Mouse (Mus musculus) limb, embryonic 12.5 days (tissue): ENCODE data around the gene Ccnb1ip1. TPM values are rescaled to one million over a fixed set of nuclear protein-coding genes. Genes with fewer than 3 reads are reported as not detected.
"Not testable (repeated sequence)": the region's sequence is repeated elsewhere in the genome, so short reads cannot be mapped to it uniquely, and the experiment has no call there.

ENCODE experiments used
- ATAC-seq: fragments of 200-750 bp; cut with Nextera tagmentation; 2 replicates; pipeline ENCODE4 v1.8.0; 2017; ENCODE audit warnings: low read depth, moderate TSS enrichment; ENCODE audit not compliant: insufficient number of reproducible peaks, insufficient read depth, low FRiP score, low TSS enrichment
- H3K27ac ChIP-seq: fragments of 300-500 bp; sonication (generic); 2 replicates; pipeline ENCODE4 v1.5.1; 2016; ENCODE audit warnings: mild to moderate bottlenecking, moderate library complexity
- H3K27me3 ChIP-seq: fragments of 300-500 bp; sonication (generic); 2 replicates; pipeline ENCODE4 v1.6.1; 2016; ENCODE audit warnings: mild to moderate bottlenecking, moderate library complexity
- H3K36me3 ChIP-seq: fragments of 300-500 bp; sonication (generic); 2 replicates; pipeline ENCODE4 v1.6.1; 2016; ENCODE audit warnings: mild to moderate bottlenecking, moderate library complexity
- H3K4me1 ChIP-seq: fragments of 300-500 bp; sonication (generic); replicated peaks from 2 replicates; pipeline ENCODE4 v1.6.1; 2016
- H3K4me2 ChIP-seq: fragments of 300-500 bp; sonication (generic); 2 replicates; pipeline ENCODE4 v1.6.1; 2016; ENCODE audit warnings: mild to moderate bottlenecking, moderate library complexity
- H3K4me3 ChIP-seq: fragments of 300-500 bp; sonication (generic); replicated peaks from 2 replicates; pipeline ENCODE4 v1.5.1; 2016; ENCODE audit warnings: mild to moderate bottlenecking
- H3K9ac ChIP-seq: fragments of 300-500 bp; sonication (generic); replicated peaks from 2 replicates; pipeline ENCODE4 v1.6.1; 2016; ENCODE audit warnings: mild to moderate bottlenecking, moderate library complexity
- H3K9me3 ChIP-seq: fragments of 300-500 bp; sonication (generic); 2 replicates; pipeline ENCODE4 v1.6.1; 2016; ENCODE audit warnings: mild to moderate bottlenecking, moderate library complexity
- whole genome bisulfite sequencing: fragments of 180-500 bp; shearing (Covaris S2); methylation state at CpG from one replicate; pipeline ENCODE4 v1.1.7; 2016; 5-methylcytosine and 5-hydroxymethylcytosine counted together
- polyA plus RNA-seq: library from polyadenylated mRNA; unstranded; fragments of >200 nt; fragmentation: Nextera tagmentation; extraction: Ambion mirVana; gene quantifications from 2 replicates; pipeline ENCODE4 v1.2.1, GENCODE M21; 2016

The Ccnb1ip1 gene
- polyA plus RNA-seq, result not detected in 2 replicates

GRCm38 (mm10) chr14:50807487-50808072 is at the start of gene Ccnb1ip1, which contains the start of gene Parp2:
TSS of gene Ccnb1ip1 (minus strand) at chr14:50807732.
TSS of gene Parp2 (plus strand) at chr14:50807841.
- Histone ChIP-seq H3K9me3 (no peaks in the 10 kb centered on the region), H3K4me2 (peak within 1 kb of the TSS; percentile 57), H3K27me3 (no peaks in the 10 kb centered on the region), H3K27ac (peak within 1 kb of the TSS; percentile 89), H3K9ac (peak within 1 kb of the TSS; percentile 68), H3K4me1 (no peaks in the 10 kb centered on the region), H3K4me3 (peak within 1 kb of the TSS; percentile 51), H3K36me3 (peaks cover 26% of the 10 kb centered on the region)
- peak; percentile 99 for ATAC-seq
- under 1% methylated on average over 42 of the region's 42 CpGs for WGBS

- ATAC-seq, result no peak
- H3K4me3 ChIP-seq, result no peak overlapping the region
- H3K27ac ChIP-seq, result no peak overlapping the region
- no peaks in the 10 kb centered on the region for H3K4me1 ChIP-seq
- H3K36me3 ChIP-seq, result peaks cover 44% of the 10 kb centered on the region
- no peaks in the 10 kb centered on the region for H3K9me3 ChIP-seq
- no peak overlapping the region for H3K4me2 ChIP-seq
- no peaks in the 10 kb centered on the region for H3K27me3 ChIP-seq
- 82% methylated on average over 5 of the region's 5 CpGs for WGBS
- no peak overlapping the region for H3K9ac ChIP-seq
Measured at GRCm38 (mm10) chr14:50855788-50856187, 48.3 kb upstream of the Ccnb1ip1 start.

DNA sequence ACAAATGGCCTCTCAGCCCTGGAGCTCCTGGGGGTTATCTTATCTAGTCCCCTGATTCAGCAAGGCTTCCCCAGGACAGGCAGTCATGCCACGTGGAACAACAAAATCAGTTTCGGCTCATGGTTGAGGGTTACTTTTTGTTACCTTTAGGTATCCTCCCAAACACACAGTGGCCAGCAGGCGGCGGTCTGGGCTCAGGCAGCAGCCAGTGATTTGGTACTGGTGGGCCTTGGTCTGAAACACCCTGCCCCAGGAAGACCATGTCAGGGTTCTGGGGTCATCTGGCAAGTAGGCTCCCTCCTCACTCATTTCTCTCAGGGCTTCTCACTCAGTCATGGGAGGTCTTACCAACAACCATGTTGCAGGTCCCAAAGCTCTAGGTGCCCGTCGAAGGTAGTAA is 29.7 kb upstream of the Ccnb1ip1 start:
- no peaks in the 10 kb centered on the region for H3K9me3 ChIP-seq
- 57% methylated on average over 6 of the region's 6 CpGs for WGBS
- H3K4me1 ChIP-seq, result no peaks in the 10 kb centered on the region
- no peak for ATAC-seq
- no peak overlapping the region for H3K9ac ChIP-seq
- H3K27me3 ChIP-seq, result no peaks in the 10 kb centered on the region
- no peak overlapping the region for H3K4me3 ChIP-seq
- H3K27ac ChIP-seq, result no peak overlapping the region
- H3K36me3 ChIP-seq, result peaks cover 9% of the 10 kb centered on the region
- H3K4me2 ChIP-seq, result no peak overlapping the region

DNA sequence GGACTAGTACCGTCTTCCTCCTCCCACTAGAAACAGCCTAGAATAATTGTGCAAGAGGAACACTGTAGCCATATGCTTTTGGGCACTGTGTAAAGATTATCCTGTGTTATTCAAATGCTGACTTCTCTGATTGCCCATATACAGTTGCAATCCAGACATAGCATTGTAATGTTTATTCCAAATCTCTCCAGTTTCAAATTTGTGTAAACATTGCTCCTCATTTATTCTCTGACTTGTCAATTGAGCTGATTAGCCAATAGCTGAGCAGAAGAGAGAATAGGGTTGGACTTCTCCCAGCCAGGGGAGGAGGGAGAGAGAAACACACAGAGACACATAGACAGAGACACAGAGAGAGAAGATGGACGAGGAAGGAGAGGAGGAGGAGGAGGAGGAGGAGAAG is 26.9 kb upstream of the Ccnb1ip1 start:
- H3K27ac ChIP-seq, result no peak overlapping the region
- no peak overlapping the region for H3K4me3 ChIP-seq
- H3K9ac ChIP-seq, result no peak overlapping the region
- H3K9me3 ChIP-seq, result no peaks in the 10 kb centered on the region
- no peak overlapping the region for H3K4me2 ChIP-seq
- ATAC-seq, result no peak
- 54% methylated on average over 2 of the region's 2 CpGs for WGBS
- H3K4me1 ChIP-seq, result no peaks in the 10 kb centered on the region
- peaks cover 3% of the 10 kb centered on the region; the same call in 1 of the 2 replicates for H3K36me3 ChIP-seq
- H3K27me3 ChIP-seq, result no peaks in the 10 kb centered on the region

DNA sequence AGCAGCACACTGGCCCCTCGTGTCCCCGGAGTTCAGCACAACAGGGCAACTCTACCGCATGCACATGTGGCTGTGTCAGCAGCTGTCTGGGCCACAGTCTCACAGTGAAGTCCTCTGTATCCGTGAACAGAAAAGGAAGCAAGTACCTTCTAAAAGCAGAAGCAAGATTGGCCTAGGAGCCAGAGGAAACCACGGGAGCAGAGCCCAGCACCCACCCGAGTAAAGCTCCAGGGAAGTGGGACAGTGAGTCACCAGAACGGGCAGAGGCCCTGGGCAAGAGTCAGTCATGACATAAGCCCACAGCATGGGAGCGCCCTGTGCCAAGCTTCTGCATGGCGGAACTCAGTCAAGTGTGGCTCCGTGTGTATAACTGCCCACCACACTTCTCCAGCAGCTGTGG is 26.4 kb upstream of the Ccnb1ip1 start:
- no peak overlapping the region for H3K27ac ChIP-seq
- no peak overlapping the region for H3K4me3 ChIP-seq
- H3K36me3 ChIP-seq, result peaks cover 7% of the 10 kb centered on the region
- no peak overlapping the region for H3K4me2 ChIP-seq
- no peak for ATAC-seq
- no peaks in the 10 kb centered on the region for H3K27me3 ChIP-seq
- 86% methylated on average over 10 of the region's 10 CpGs for WGBS
- H3K4me1 ChIP-seq, result no peaks in the 10 kb centered on the region
- no peak overlapping the region for H3K9ac ChIP-seq
- no peaks in the 10 kb centered on the region for H3K9me3 ChIP-seq

DNA sequence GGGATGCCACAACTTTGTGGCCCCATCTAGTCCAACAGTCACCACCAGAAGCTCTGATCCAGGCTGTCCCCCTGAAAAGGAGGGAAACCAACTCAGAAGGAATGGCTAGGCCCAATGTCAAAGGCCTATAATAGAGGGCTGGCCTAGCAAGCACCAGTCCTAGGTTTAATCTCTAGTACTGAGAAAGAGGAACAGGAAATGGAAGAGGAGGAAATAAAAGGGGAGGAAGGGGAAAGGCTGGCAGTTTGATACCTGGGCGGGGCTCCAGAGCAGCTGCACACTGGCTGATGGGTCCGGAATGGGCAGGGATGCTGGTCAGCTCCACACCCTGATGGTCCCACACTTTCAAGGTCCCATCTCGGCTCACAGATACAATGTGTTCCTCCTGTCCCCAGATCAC is 22.3 kb upstream of the Ccnb1ip1 start:
- Histone ChIP-seq H3K4me2 (no peak overlapping the region), H3K27me3 (no peaks in the 10 kb centered on the region), H3K4me1 (no peaks in the 10 kb centered on the region), H3K9ac (no peak overlapping the region), H3K27ac (no peak overlapping the region), H3K9me3 (no peaks in the 10 kb centered on the region), H3K36me3 (peaks cover 4% of the 10 kb centered on the region; the same call in 1 of the 2 replicates), H3K4me3 (no peak overlapping the region)
- ATAC-seq, result no peak
- WGBS, result 77% methylated on average over 3 of the region's 3 CpGs

- 87% methylated on average over 4 of the region's 4 CpGs for WGBS
- H3K9ac ChIP-seq, result no peak overlapping the region
- no peaks in the 10 kb centered on the region for H3K27me3 ChIP-seq
- H3K4me1 ChIP-seq, result no peaks in the 10 kb centered on the region
- H3K27ac ChIP-seq, result no peak overlapping the region
- no peak for ATAC-seq
- H3K36me3 ChIP-seq, result peaks cover 32% of the 10 kb centered on the region
- H3K4me3 ChIP-seq, result no peak overlapping the region
- H3K4me2 ChIP-seq, result no peak overlapping the region
- H3K9me3 ChIP-seq, result no peaks in the 10 kb centered on the region
Measured at GRCm38 (mm10) chr14:50826579-50826978, 19.0 kb upstream of the Ccnb1ip1 start.

DNA sequence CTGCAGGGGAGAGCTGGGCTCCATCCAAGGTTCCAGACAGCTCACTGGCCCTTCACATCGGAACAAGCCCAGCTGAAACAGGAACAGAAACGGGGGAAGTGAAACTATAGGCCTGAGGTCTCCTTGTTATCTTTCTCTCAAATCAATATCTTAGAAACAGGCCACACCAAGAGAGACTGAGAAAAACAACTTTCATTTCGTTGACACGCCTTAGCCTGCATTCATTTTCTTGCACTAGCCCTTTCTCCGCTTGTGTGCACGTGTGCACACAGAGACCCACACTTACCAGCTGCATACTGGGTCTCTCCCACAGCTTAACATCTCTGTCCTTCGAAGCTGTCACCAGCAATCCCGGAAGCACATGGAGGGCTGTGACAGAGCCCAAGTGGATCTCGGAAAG is 16.7 kb upstream of the Ccnb1ip1 start:
- Histone ChIP-seq H3K4me2 (no peak overlapping the region), H3K27me3 (no peaks in the 10 kb centered on the region), H3K27ac (no peak overlapping the region), H3K4me1 (no peaks in the 10 kb centered on the region), H3K36me3 (peaks cover 55% of the 10 kb centered on the region), H3K4me3 (no peak overlapping the region), H3K9ac (no peak overlapping the region), H3K9me3 (no peaks in the 10 kb centered on the region)
- 90% methylated on average over 9 of the region's 9 CpGs for WGBS
- ATAC-seq, result no peak

DNA sequence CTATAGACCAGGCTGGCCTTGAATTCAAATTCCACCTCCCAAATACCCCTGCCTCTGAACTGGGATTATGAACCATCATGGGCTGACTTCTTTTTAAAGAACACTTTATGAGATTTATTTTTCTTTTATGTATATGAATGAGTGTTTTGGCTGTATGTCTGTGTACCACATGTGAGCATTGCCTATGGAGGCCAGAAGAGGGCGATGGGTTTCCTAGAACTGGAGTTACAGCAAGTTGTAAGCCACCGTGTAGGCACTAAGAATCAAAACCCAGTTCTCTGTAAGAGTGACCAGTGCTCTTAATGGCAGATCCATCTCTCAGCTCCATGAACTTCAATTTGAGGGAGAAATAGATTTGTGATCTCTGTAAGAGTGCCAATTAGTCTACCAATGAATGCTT is 15.7 kb upstream of the Ccnb1ip1 start:
- H3K36me3 ChIP-seq, result peaks cover 57% of the 10 kb centered on the region
- H3K9ac ChIP-seq, result no peak overlapping the region
- no peaks in the 10 kb centered on the region for H3K9me3 ChIP-seq
- no peak overlapping the region for H3K4me3 ChIP-seq
- H3K4me2 ChIP-seq, result no peak overlapping the region
- no peak overlapping the region for H3K27ac ChIP-seq
- H3K4me1 ChIP-seq, result no peaks in the 10 kb centered on the region
- no peaks in the 10 kb centered on the region for H3K27me3 ChIP-seq
- 79% methylated on average over 2 of the region's 2 CpGs for WGBS
- no peak for ATAC-seq

GRCm38 (mm10) chr14:50813060-50813459 is 5.5 kb upstream of the Ccnb1ip1 start:
- Histone ChIP-seq H3K27me3 (no peaks in the 10 kb centered on the region), H3K9ac (no peak overlapping the region), H3K4me1 (no peaks in the 10 kb centered on the region), H3K9me3 (no peaks in the 10 kb centered on the region), H3K4me3 (no peak overlapping the region), H3K36me3 (peaks cover 70% of the 10 kb centered on the region), H3K4me2 (no peak overlapping the region), H3K27ac (no peak overlapping the region)
- no peak for ATAC-seq
- 90% methylated on average over 2 of the region's 2 CpGs for WGBS

DNA sequence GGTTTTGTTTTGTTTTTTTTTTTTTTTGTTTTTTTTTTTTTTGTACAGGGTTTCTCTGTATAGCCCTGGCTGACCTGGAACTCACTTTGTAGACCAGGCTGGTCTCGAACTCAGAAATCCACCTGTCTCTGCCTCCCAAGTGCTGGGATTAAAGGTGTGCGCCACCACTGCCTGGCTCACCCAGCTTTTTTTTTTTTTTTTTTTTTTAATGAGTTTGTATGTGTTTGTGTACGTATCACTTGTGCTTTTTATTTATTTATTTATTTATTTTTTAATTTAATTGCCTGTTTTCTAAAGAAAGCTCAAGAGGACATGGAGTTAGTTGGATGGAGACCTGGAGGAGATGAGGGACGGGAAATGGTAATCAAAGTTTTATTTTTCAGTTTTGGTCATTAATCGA is 1.1 kb downstream of the Ccnb1ip1 start:
- 86% methylated on average over 5 of the region's 5 CpGs for WGBS

DNA sequence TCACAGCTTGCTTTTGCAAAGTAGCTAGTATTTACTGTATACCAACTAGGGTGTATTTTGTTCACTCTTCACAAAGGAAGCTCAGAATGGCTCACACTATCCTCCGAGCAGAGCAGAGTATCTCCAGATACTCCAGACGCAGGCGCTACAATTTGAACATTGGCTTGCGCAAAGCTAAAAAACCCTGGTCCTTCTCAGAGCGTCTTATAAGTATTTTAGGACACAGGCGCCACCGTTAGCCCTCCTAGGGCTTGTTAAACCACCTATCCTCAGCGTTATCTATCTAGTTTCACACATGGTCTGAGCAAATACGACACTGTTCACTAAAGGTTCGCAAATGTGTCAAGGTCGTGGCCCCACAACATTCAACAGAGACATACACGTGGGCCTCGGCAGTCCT is 2.8 kb downstream of the Ccnb1ip1 start:
- H3K27me3 ChIP-seq, result no peaks in the 10 kb centered on the region
- H3K4me3 ChIP-seq, result no peak overlapping the region
- 0 out of 2 replicates have a peak, but pooled peaks cover under 1% of the 10 kb centered on the region for H3K36me3 ChIP-seq
- ATAC-seq, result no peak
- H3K4me1 ChIP-seq, result 0 out of 2 replicates have a peak, but pooled peaks cover 2% of the 10 kb centered on the region
- no peaks in the 10 kb centered on the region for H3K9me3 ChIP-seq
- 71% methylated on average over 13 of the region's 13 CpGs for WGBS
- no peak overlapping the region for H3K4me2 ChIP-seq
- no peak overlapping the region for H3K27ac ChIP-seq
- no peak overlapping the region for H3K9ac ChIP-seq

More for the DNA sequence above, 1.1 kb downstream of the Ccnb1ip1 start:
- not testable (repeated sequence) for ATAC-seq, H3K27me3 ChIP-seq, H3K4me3 ChIP-seq, H3K4me1 ChIP-seq, H3K9ac ChIP-seq, H3K9me3 ChIP-seq, H3K27ac ChIP-seq
- Histone ChIP-seq H3K4me2 (peak overlapping the region; percentile 57), H3K36me3 (peaks cover 16% of the 10 kb centered on the region)
